Mouse (Mus musculus) G1E (cell line): ENCODE results near the gene E2f4. TPM values are rescaled to one million over a fixed set of nuclear protein-coding genes. Genes with fewer than 3 reads are reported as not detected.
A peak's percentile ranks its signal among the peaks of the same experiment; 100 is the strongest.

Experiments used
- ATAC-seq: 2 replicates; pipeline ENCODE4 v1.8.0; 2016; ENCODE audit warnings: mild to moderate bottlenecking; ENCODE audit not compliant: insufficient number of reproducible peaks, poor library complexity, low FRiP score, severe bottlenecking; ENCODE audit errors: extremely low read depth
- DNase-seq: peaks from one replicate; pipeline ENCODE4 v3.0.0; 2012; ENCODE audit warnings: low spot score
- H3K27me3 ChIP-seq: 2 replicates; pipeline ENCODE4 v1.6.1; 2012; ENCODE audit warnings: mild to moderate bottlenecking, low read length, inconsistent platforms; ENCODE audit not compliant: insufficient read depth
- H3K36me3 ChIP-seq: replicated peaks from 2 replicates; pipeline ENCODE3; 2012; ENCODE audit warnings: mild to moderate bottlenecking, inconsistent platforms
- H3K4me1 ChIP-seq: 2 replicates; pipeline ENCODE4 v1.6.1; 2012; ENCODE audit warnings: low read depth, low read length, inconsistent platforms, mixed read lengths; ENCODE audit not compliant: insufficient read depth
- H3K4me3 ChIP-seq: 2 replicates; pipeline ENCODE4 v1.5.1; 2012; ENCODE audit warnings: low read depth, mild to moderate bottlenecking, inconsistent platforms, low read length, moderate library complexity, mixed read lengths
- H3K9me3 ChIP-seq: replicated peaks from 2 replicates; pipeline ENCODE4 v1.6.1; 2012; ENCODE audit warnings: inconsistent platforms
- CTCF ChIP-seq: IDR thresholded peaks from 2 replicates; pipeline ENCODE4 v1.5.1; 2012; ENCODE audit warnings: low read depth, low read length, inconsistent platforms, mixed read lengths
- GATA1 ChIP-seq: IDR thresholded peaks from 2 replicates; pipeline ENCODE4 v1.6.1; 2012; ENCODE audit warnings: borderline replicate concordance, low read length, inconsistent platforms, mixed read lengths
- GATA2 ChIP-seq: IDR thresholded peaks from 2 replicates; pipeline ENCODE4 v1.6.1; 2012; ENCODE audit warnings: low read depth, low read length, inconsistent platforms, borderline replicate concordance
- POLR2AphosphoS5 ChIP-seq: IDR thresholded peaks from 2 replicates; pipeline ENCODE4 v1.6.1; 2012; ENCODE audit warnings: low read depth, low read length, inconsistent platforms; ENCODE audit not compliant: insufficient replicate concordance
- TAL1 ChIP-seq: conservative IDR thresholded peaks from 2 replicates; pipeline ENCODE4 v1.6.1; 2012; ENCODE audit warnings: low read depth, low read length, inconsistent platforms, mixed read lengths
- polyA plus RNA-seq: library from polyadenylated mRNA; stranded (reverse); fragments of >175 nt; gene quantifications from 2 replicates; pipeline ENCODE4 v1.2.3, GENCODE M21; 2012
- total RNA-seq, 2 experiments: library from RNA; stranded (forward) in 1 of 2; stranded (reverse) in 1 of 2; fragments of 200-1000 nt in 1 of 2; fragments of >200 nt in 1 of 2; fragmentation: Nextera tagmentation in 1 of 2; gene quantifications; 2 replicates each; pipeline ENCODE4 v1.2.3; 2014 to 2017

The E2f4 gene
- total and polyA plus RNA-seq, 3 experiments = 42.5 to 274 (median 79.2) TPM

DNA sequence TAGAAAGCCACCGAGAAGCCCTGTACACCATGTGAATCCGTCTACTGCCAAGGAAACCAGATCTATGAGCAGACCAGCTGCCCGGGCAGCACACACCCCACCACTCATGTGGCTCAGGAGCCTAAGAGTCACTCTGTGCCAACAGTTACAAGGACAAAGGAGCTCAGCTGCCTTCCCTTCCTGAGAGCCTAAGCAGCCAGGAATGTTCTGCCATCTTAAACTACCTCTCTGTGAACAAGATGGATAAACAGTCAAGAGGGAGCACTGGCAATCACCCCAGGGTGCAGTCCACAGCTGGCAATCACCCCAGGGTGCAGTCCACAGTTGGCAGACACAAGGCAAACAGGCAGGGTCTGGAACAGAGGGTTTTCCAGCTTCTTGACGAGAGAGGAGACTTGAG lies 20.5 kb downstream of the E2f4 start:
- Histone ChIP-seq H3K4me1 (peaks cover 10% of the 10 kb centered on the region), H3K9me3 (no peaks in the 10 kb centered on the region), H3K27me3 (no peaks in the 10 kb centered on the region), H3K36me3 (peaks cover 87% of the 10 kb centered on the region), H3K4me3 (no peak overlapping the region)
- no peak for DNase-seq
- TF ChIP-seq CTCF (no peak), POLR2AphosphoS5 (no peak), GATA2 (no peak), GATA1 (no peak), TAL1 (no peak)
- no peak for ATAC-seq

DNA sequence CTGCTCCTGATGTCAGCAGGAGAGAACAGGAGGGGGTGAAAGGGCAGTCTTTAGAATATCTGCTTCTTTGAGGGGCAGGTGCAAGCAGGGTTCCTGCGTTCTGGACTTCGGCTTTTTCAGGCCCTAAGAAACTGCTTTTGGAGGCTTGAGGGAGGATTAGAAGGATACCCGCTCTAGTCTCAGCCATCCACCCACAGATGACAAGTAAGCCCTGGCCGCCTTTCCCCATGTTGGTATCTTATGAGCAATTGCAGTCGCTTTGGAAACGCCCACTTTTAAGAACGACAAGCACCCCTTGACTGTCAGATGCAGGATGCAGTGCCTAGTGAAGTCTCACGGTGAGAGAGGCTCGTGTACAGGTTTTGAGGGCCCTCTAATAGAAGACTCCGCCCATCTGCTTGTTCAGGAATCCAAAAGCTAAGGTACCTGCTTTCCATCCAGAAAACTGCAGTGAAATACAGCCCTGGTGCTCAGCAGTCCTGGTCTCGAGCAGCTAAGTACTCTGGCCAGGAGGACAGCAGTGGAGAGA lies 21.3 kb downstream of the E2f4 start:
- Histone ChIP-seq H3K9me3 (no peaks in the 10 kb centered on the region), H3K36me3 (peaks cover 86% of the 10 kb centered on the region), H3K27me3 (no peaks in the 10 kb centered on the region), H3K4me3 (no peak overlapping the region), H3K4me1 (peaks cover 17% of the 10 kb centered on the region)
- TF ChIP-seq GATA2 (no peak), CTCF (no peak), POLR2AphosphoS5 (no peak), GATA1 (no peak), TAL1 (no peak)
- ATAC-seq (no peak), DNase-seq (no peak)

DNA sequence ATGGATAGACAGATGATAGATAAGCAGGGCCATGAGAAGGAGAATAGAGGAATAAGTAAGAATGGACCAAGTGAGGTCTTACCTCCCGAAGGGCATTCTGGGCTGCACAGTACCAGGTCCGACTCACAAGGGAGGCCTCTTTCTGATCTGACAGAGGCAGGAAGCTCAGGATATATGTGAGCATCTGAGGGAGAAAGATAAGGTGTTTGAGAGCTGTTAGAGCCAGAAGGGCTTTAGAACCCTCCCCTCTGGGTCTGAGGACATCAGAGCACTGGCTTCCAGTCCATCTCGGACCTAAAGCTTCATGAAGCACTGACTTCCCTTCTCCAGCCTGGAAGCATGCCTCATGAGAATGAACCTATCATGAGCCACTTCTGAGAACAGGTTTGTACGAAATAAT lies 25.7 kb downstream of the E2f4 start:
- TF ChIP-seq TAL1 (peak; percentile 27), POLR2AphosphoS5 (no peak), GATA1 (no peak)
- DNase-seq (no peak), ATAC-seq (peak; percentile 42)
- H3K4me3 ChIP-seq = no peak overlapping the region
- H3K9me3 ChIP-seq = no peaks in the 10 kb centered on the region
- H3K4me1 ChIP-seq = peaks cover 48% of the 10 kb centered on the region
- no peaks in the 10 kb centered on the region for H3K27me3 ChIP-seq
- H3K36me3 ChIP-seq = peaks cover 59% of the 10 kb centered on the region

DNA sequence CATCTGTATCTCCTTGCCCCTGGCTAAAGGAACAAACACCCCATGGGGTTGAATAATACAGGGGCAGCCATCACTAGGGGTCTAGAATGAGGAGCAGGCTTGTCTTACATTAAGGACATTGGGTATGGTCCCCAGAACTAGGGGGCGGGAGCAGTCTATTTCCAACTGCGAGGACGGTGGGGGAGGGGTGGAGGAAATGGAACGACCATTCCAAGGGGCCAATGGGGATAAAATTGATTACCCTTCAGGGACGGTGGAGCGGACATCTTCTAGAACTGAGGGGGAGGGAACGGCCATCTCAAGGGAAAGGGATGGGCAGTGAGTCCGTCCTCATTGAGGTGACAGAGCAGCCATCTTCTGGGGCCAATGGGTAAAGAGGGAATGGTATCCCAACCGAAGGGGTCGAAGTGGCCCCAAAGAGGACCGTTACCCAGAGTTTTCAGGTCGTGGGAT lies 28.2 kb downstream of the E2f4 start:
- TF ChIP-seq CTCF (no peak), TAL1 (no peak), GATA1 (no peak), POLR2AphosphoS5 (no peak), GATA2 (no peak)
- Histone ChIP-seq H3K4me3 (peak overlapping the region; percentile 84), H3K9me3 (no peaks in the 10 kb centered on the region), H3K27me3 (no peaks in the 10 kb centered on the region), H3K36me3 (peaks cover 62% of the 10 kb centered on the region), H3K4me1 (peaks cover 54% of the 10 kb centered on the region)
- no peak for ATAC-seq
- DNase-seq = no peak

DNA sequence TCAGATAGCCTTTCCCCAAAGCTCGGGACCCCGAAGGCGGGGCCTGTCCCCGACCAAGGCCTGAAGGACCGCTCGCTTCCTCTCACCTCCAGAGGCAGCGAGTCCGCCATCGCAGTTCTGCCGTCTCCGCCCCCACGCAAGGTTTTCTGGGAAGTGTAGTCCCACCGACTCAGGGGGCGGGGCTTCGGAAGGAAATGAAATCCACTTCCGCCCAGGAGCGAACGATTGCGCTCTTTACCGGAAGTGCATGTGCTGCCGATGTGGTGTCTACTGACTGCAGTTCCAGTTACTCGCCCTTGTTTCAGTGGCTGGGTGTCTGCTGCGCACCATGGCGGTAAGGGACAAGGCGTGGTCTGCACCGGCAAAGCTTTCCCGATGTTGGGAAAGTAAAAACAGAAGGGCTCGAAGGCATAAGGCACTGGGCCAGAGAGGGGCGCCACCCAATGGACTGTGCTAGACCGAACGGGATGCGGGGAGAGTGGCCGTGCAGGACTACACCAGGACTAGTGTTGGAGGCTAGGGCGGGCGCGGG lies 28.7 kb downstream of the E2f4 start, which contains the start of the genes Lrrc29 and Tmem208:
Gene Lrrc29, minus strand, starts transcription at position 138 of the 532 bp plus-strand sequence.
Gene Tmem208, plus strand, starts transcription at position 214 of the 532 bp plus-strand sequence.
- ATAC-seq (peak; percentile 85), DNase-seq (peak; percentile 86)
- TF ChIP-seq GATA1 = no peak
- TF ChIP-seq TAL1 = no peak
- 0 out of 2 replicates have a peak, but pooled peaks have one; percentile 32 for TF ChIP-seq POLR2AphosphoS5
- H3K4me1 ChIP-seq = peaks cover 54% of the 10 kb centered on the region
- H3K9me3 ChIP-seq = no peaks in the 10 kb centered on the region
- H3K27me3 ChIP-seq = no peaks in the 10 kb centered on the region
- H3K4me3 ChIP-seq = peak within 1 kb of the TSS; percentile 84
- H3K36me3 ChIP-seq = peaks cover 66% of the 10 kb centered on the region

DNA sequence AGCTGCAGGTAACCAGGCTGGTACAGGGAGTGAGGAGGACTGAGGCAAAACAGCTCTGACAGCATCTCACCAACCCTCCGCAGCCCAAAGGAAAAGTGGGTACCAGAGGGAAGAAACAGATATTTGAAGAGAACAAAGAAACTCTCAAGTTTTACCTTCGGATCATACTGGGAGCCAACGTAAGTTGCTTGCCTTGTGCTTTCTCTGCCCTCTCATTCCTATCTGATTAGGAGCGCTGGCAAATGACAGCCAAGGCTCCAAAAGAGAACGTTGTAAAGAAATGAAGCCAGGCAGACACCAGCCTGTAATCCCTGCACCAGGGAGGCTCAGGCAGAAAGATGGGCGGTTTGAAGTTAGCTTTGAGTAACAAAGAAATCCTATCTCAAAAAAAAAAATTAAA lies 29.5 kb downstream of the E2f4 start:
- Histone ChIP-seq H3K4me3 (peak overlapping the region; percentile 84), H3K9me3 (no peaks in the 10 kb centered on the region), H3K4me1 (peaks cover 54% of the 10 kb centered on the region), H3K36me3 (peaks cover 71% of the 10 kb centered on the region), H3K27me3 (no peaks in the 10 kb centered on the region)
- ATAC-seq = no peak
- TF ChIP-seq TAL1 (no peak), CTCF (no peak), GATA1 (no peak), POLR2AphosphoS5 (no peak), GATA2 (no peak)
- DNase-seq = no peak
